Mouse (Mus musculus) hindbrain, postnatal 0 days (tissue): ENCODE measurements around the gene Pdp2. TPM values are rescaled to one million over a fixed set of nuclear protein-coding genes. Genes with fewer than 3 reads are reported as not detected.
A peak's percentile ranks its signal among the peaks of the same experiment; 100 is the strongest.

Experiments
- ATAC-seq: fragments of 200-750 bp; cut with Nextera tagmentation; 2 replicates; pipeline ENCODE4 v1.8.0; 2017; ENCODE audit warnings: mild to moderate bottlenecking, moderate TSS enrichment, moderate library complexity
- DNase-seq: peaks from one replicate; pipeline ENCODE4 v3.0.0-alpha.2; 2015; ENCODE audit warnings: low spot score
- H3K27ac ChIP-seq: fragments of 300-500 bp; sonication (generic); 2 replicates; pipeline ENCODE4 v1.5.1; 2014; ENCODE audit warnings: mild to moderate bottlenecking
- H3K27me3 ChIP-seq: fragments of 300-500 bp; sonication (generic); 2 replicates; pipeline ENCODE4 v1.6.1; 2014; ENCODE audit warnings: low read length, mixed read lengths; ENCODE audit not compliant: insufficient read depth
- H3K36me3 ChIP-seq: fragments of 300-500 bp; sonication (generic); 2 replicates; pipeline ENCODE4 v1.6.1; 2014; ENCODE audit warnings: low read length, mixed read lengths; ENCODE audit not compliant: insufficient read depth
- H3K4me1 ChIP-seq: fragments of 300-500 bp; sonication (generic); 2 replicates; pipeline ENCODE4 v1.6.1; 2014; ENCODE audit warnings: antibody characterized with exemption, low read length, mixed read lengths; ENCODE audit not compliant: insufficient read depth
- H3K4me2 ChIP-seq: fragments of 300-500 bp; sonication (generic); 2 replicates; pipeline ENCODE4 v1.6.1; 2014; ENCODE audit warnings: low read depth, mild to moderate bottlenecking, low read length, moderate library complexity, mixed read lengths
- H3K4me3 ChIP-seq: fragments of 300-500 bp; sonication (generic); 2 replicates; pipeline ENCODE4 v1.5.1; 2014; ENCODE audit warnings: low read length
- H3K9ac ChIP-seq: fragments of 300-500 bp; sonication (generic); replicated peaks from 2 replicates; pipeline ENCODE4 v1.6.1; 2014; ENCODE audit warnings: mild to moderate bottlenecking, low read length, moderate library complexity, mixed read lengths
- H3K9me3 ChIP-seq: fragments of 300-500 bp; sonication (generic); 2 replicates; pipeline ENCODE4 v1.6.1; 2016; ENCODE audit warnings: low read length, mixed read lengths
- CTCF ChIP-seq: IDR thresholded peaks from 2 replicates; pipeline ENCODE4 v1.5.1; 2016; ENCODE audit warnings: antibody characterized with exemption, control low read depth, low read depth
- WGBS: fragments of 180-500 bp; shearing (Covaris S2); extraction: QIAGEN DNeasy Blood & Tissue Kit; methylation state at CpG from one replicate; pipeline ENCODE4 v1.1.7; 2014; 5-methylcytosine and 5-hydroxymethylcytosine counted together
- polyA plus RNA-seq: library from polyadenylated mRNA; unstranded; fragments of >200 nt; fragmentation: Nextera tagmentation; extraction: Ambion mirVana; gene quantifications from 2 replicates; pipeline ENCODE4 v1.2.1, GENCODE M21; 2015
- total RNA-seq: library from RNA; depleted of rRNA; stranded (reverse); fragments of >200 nt; gene quantifications from 2 replicates; pipeline ENCODE4 v1.2.3, GENCODE M21; 2014; rRNA removed

Gene Pdp2
- total RNA-seq, result 12.1 and 12.3 TPM in 2 replicates
- polyA plus RNA-seq, result 14.2 and 15.3 TPM in 2 replicates

DNA sequence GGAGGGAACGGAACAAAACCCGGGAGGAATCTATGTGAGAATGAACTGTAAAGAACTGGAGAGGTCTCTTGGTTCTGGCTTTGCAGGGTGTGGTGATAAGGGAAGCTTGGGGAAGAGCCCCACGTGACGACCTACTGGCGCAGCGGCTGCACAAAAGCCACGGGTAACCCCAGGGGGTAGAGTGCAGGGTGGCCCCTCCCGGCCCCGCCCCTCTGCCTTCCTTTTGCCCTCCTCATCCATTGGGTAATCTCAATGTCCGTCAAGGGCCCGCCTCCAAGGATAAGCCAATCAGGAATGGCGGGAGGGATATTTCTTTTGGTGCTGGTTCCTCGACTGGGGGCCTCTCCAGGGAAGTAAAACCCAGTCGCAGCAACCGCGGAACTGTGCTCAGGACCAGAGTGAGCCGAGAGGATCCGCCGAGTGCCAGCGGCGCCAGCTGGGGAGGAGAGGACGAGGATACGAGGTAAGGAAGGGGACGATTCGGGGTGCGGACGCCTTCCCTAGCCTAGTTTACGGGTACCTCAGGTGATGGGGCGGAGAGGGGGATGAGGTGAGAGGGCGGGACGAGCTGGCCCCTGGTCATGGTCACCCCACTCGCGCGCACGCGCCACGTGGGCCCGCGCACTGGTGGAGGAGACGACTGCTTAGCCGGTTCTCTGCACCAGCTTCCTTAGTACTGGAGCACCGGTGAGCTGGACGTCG lies at the start of gene Pdp2:
Gene Pdp2, plus strand, starts transcription at position 319 of the 702 bp plus-strand sequence.
- under 1% methylated on average over 44 of the region's 44 CpGs for WGBS
- Histone ChIP-seq H3K4me3 (peak within 1 kb of the TSS; percentile 69), H3K9ac (peak within 1 kb of the TSS; percentile 64), H3K27ac (peak within 1 kb of the TSS; percentile 79), H3K36me3 (peaks cover 18% of the 10 kb centered on the region), H3K9me3 (no peaks in the 10 kb centered on the region), H3K27me3 (no peaks in the 10 kb centered on the region), H3K4me2 (peak within 1 kb of the TSS; percentile 65), H3K4me1 (peaks cover 4% of the 10 kb centered on the region; the same call in 1 of the 2 replicates)
- peak; percentile 98 for ATAC-seq
- peak; percentile 95 for DNase-seq
- no peak for TF ChIP-seq CTCF

DNA sequence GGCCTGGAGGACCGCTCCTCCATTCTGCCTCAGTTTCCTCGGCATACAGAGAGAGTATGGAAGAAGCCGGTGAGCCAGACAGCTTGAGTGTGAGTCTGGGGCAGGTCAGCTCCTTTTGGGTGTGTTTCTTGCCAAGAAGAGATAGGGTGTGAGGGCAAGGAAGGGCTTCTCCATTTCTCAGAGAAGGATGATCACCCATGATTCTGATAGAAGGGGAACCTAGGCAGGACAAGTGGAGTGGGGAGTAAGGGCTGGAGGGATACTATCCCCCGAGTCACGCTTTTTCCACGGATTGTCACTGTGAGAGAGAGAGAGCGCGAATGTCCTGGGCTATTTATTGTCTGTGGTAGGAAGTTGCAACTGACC lies 49.8 kb upstream of the Pdp2 start:
- peaks cover 24% of the 10 kb centered on the region; the same call in 1 of the 2 replicates for H3K27me3 ChIP-seq

GRCm38 (mm10) chr8:104542160-104542559 lies 49.1 kb upstream of the Pdp2 start:
- H3K27me3 ChIP-seq, result peaks cover 24% of the 10 kb centered on the region; the same call in 1 of the 2 replicates
- 0 out of 2 replicates have a peak, but pooled peaks cover 7% of the 10 kb centered on the region for H3K4me1 ChIP-seq
- TF ChIP-seq CTCF, result no peak
- DNase-seq, result no peak
- peak overlapping the region; percentile 99 for H3K4me2 ChIP-seq
- WGBS, result 9% methylated on average over 11 of the region's 11 CpGs
- no peak overlapping the region for H3K9ac ChIP-seq
- no peak overlapping the region for H3K27ac ChIP-seq
- no peaks in the 10 kb centered on the region for H3K36me3 ChIP-seq
- H3K9me3 ChIP-seq, result no peaks in the 10 kb centered on the region
- no peak for ATAC-seq
- H3K4me3 ChIP-seq, result no peak overlapping the region

More for the DNA sequence above, 49.8 kb upstream of the Pdp2 start:
- H3K9ac ChIP-seq, result peak overlapping the region; percentile 57
- peak overlapping the region; percentile 99 for H3K4me2 ChIP-seq
- H3K9me3 ChIP-seq, result no peaks in the 10 kb centered on the region
- H3K27ac ChIP-seq, result no peak overlapping the region
- DNase-seq (no peak), ATAC-seq (no peak)
- TF ChIP-seq CTCF, result no peak
- WGBS, result 14% methylated on average over 8 of the region's 8 CpGs
- H3K4me3 ChIP-seq, result peak overlapping the region; percentile 60
- no peaks in the 10 kb centered on the region for H3K36me3 ChIP-seq
- H3K4me1 ChIP-seq, result 0 out of 2 replicates have a peak, but pooled peaks cover 7% of the 10 kb centered on the region

DNA sequence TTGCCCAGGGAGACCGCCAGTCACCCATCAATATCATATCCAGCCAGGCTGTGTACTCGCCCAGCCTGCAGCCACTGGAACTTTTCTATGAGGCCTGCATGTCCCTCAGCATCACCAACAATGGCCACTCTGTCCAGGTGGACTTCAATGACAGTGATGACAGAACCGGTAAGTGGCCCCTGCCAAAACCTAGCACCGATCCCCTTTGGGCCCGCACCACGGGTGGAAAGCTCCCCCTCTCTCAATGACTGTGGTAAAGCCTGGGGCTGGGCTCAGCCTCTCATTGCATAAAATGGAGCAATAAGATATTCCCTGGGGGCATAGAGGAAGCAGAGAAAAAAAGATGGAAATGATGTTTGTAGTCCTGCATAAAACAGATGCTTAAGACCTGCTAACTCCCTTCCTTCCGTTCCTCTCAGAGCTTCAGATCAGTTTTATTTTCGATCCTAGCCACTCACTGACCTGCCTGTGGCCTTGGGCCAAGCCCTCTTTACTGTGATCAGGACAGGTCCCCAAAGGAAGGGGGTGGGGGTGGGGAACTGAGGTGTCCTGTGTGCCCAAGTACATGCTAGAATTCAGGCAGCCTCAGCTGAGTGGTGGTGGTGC lies 47.7 kb upstream of the Pdp2 start:
- no peak for DNase-seq
- no peak overlapping the region for H3K4me2 ChIP-seq
- H3K9me3 ChIP-seq, result no peaks in the 10 kb centered on the region
- peaks cover 24% of the 10 kb centered on the region; the same call in 1 of the 2 replicates for H3K27me3 ChIP-seq
- H3K4me1 ChIP-seq, result 0 out of 2 replicates have a peak, but pooled peaks cover 7% of the 10 kb centered on the region
- 81% methylated on average over 8 of the region's 8 CpGs for WGBS
- no peak overlapping the region for H3K4me3 ChIP-seq
- no peak overlapping the region for H3K27ac ChIP-seq
- TF ChIP-seq CTCF, result no peak
- no peak overlapping the region for H3K9ac ChIP-seq
- no peaks in the 10 kb centered on the region for H3K36me3 ChIP-seq
- no peak for ATAC-seq

DNA sequence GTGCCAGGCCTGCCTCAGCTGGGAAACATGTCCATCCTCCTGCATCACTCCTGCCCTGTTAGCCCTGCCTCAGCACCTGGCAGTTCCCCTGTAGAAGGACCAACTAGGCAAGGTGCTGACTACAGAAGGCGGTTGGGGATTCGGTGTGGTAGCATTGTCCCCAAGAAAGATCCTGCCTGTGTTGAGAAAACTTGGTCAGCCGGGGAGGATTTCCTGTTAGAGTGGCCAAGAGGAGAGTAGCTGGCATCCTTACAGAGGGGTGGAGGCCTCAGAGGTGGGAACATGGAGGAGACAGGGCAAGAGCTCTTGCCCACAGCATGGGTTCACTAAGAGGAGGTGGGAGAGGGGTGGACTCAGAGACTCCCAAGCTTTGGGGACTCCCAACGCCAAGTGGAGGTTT lies 36.1 kb upstream of the Pdp2 start:
- Histone ChIP-seq H3K9me3 (no peaks in the 10 kb centered on the region), H3K36me3 (no peaks in the 10 kb centered on the region), H3K4me1 (no peaks in the 10 kb centered on the region), H3K9ac (no peak overlapping the region), H3K4me3 (no peak overlapping the region), H3K27me3 (no peaks in the 10 kb centered on the region), H3K4me2 (no peak overlapping the region), H3K27ac (no peak overlapping the region)
- no peak for TF ChIP-seq CTCF
- WGBS, result 83% methylated on average over 4 of the region's 4 CpGs
- DNase-seq (no peak), ATAC-seq (no peak)

DNA sequence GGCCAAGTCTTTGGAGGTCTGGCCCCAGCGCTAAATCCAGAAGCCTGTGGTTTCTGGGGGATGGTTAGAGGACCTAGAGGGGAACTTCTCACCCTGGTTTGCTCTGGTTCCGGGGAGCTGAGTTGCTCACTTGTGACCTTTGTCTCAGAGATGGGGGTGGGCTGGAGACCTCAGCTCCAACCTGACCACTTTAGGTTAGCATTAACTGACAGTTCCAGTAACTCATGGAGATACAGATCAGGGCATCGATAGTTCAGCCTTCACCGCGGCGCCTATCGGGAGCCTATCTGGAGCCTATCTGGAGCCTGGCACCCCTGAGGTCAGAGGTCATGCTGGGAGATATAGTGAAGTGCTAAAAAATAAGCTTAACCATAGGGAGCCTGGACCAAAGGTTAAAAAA lies 34.0 kb upstream of the Pdp2 start:
- no peak for TF ChIP-seq CTCF
- ATAC-seq (no peak), DNase-seq (no peak)
- 91% methylated on average over 7 of the region's 7 CpGs for WGBS
- Histone ChIP-seq H3K4me1 (no peaks in the 10 kb centered on the region), H3K27ac (no peak overlapping the region), H3K4me3 (no peak overlapping the region), H3K9ac (no peak overlapping the region), H3K27me3 (no peaks in the 10 kb centered on the region), H3K36me3 (no peaks in the 10 kb centered on the region), H3K4me2 (no peak overlapping the region), H3K9me3 (no peaks in the 10 kb centered on the region)

- Histone ChIP-seq H3K27ac (no peak overlapping the region), H3K4me1 (no peaks in the 10 kb centered on the region), H3K36me3 (no peaks in the 10 kb centered on the region), H3K9ac (no peak overlapping the region), H3K4me2 (no peak overlapping the region), H3K9me3 (no peaks in the 10 kb centered on the region), H3K4me3 (no peak overlapping the region), H3K27me3 (no peaks in the 10 kb centered on the region)
- TF ChIP-seq CTCF, result no peak
- ATAC-seq (no peak), DNase-seq (no peak)
Measured at GRCm38 (mm10) chr8:104560731-104561130, 30.5 kb upstream of the Pdp2 start.
